8 mouse cellular contexts compared by ENCODE assay signal in the genomic region with DNA sequence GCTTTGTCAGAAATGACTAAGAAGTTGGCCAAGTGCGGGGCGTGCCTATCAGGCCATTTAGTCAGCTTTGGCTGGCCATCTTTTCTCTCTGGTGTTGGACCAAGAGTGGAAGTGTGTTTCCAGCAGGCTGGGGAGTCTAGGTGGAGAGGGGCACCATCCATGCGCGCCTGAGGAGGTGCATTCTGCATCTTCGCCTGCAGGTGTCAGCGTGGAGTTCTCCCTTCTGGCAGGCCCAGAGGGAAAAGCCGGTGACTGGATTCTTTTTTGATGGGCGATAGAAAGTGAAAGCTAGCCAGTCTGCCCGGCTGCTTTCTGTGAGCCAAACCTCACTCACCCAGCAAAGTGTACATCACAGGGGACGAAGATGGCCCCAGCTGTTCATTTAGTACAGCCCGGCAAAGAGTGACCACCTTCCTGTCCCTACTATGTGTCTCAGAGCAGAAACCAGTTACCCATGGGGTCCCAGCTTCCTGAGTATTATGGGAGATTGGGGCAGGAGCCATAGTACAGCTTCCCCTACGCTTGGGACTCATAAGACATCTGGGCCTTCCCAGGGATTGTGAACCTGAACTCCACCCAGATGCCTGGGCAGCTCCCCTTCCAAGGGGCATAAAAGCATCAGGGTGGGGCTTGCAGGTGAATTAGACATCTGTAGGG.
DNase-seq lines count a peak whose midpoint lies in the region; ATAC-seq lines count a peak whose summit lies in the region.

No protein-coding gene starts in this region.

- H3K36me3 ChIP-seq in hindbrain, embryonic 16.5 days (ENCODE audit: control insufficient read depth, insufficient read depth, low read length) = no peaks in the 10 kb centered on the region

- peak; percentile 84 for DNase-seq in T-cell, adult 2 months (ENCODE audit: low spot score)
- peak; percentile 77 to 80 for DNase-seq in cerebellum, postnatal 36 days
- DNase-seq in gastrocnemius, adult 18-20 months (ENCODE audit: low spot score) = peak; percentile 84
- peak; percentile 78 to 80 for DNase-seq in layer of hippocampus, postnatal 36 days
- peak; percentile 92 for DNase-seq in lung, postnatal 25 days (ENCODE audit: low spot score)
- peak; percentile 82 for DNase-seq in ovary, postnatal 36 days (ENCODE audit: low spot score)
- DNase-seq in thymus, postnatal 14 days = peak; percentile 95

- peak overlapping the region; percentile 18; the same call in 1 of the 2 replicates for H3K27ac ChIP-seq in hindbrain, embryonic 16.5 days (ENCODE audit: low read depth, low read length)

- no peaks in the 10 kb centered on the region for H3K27me3 ChIP-seq in hindbrain, embryonic 16.5 days (replicated peaks; ENCODE audit: control insufficient read depth, insufficient read depth, low read length)

- peak; percentile 32 for ATAC-seq in hindbrain, embryonic 16.5 days

- WGBS in hindbrain, embryonic 16.5 days = 17% methylated on average over 12 of the region's 12 CpGs

- H3K4me2 ChIP-seq in hindbrain, embryonic 16.5 days (ENCODE audit: low read length) = peak overlapping the region; percentile 40

- H3K9me3 ChIP-seq in hindbrain, embryonic 16.5 days (ENCODE audit: control insufficient read depth, low read length) = no peaks in the 10 kb centered on the region

- H3K4me1 ChIP-seq in hindbrain, embryonic 16.5 days (ENCODE audit: control insufficient read depth, insufficient read depth, low read depth, low read length) = peaks cover 29% of the 10 kb centered on the region

- no peak overlapping the region for H3K9ac ChIP-seq in hindbrain, embryonic 16.5 days (ENCODE audit: low read depth, low read length)

- H3K4me3 ChIP-seq in hindbrain, embryonic 16.5 days (ENCODE audit: low read length) = 0 out of 2 replicates have a peak overlapping the region, but pooled peaks have one; percentile 8

Comparison
In these comparisons a context has a peak if more than half of its experiments do, and no peak if none do; other contexts are left out.
1. Peak in every context shown above with its lines: DNase-seq, ATAC-seq, H3K4me3 ChIP-seq and H3K27ac ChIP-seq.